Mouse (Mus musculus): ENCODE data around the gene Crtc3.

DNA sequence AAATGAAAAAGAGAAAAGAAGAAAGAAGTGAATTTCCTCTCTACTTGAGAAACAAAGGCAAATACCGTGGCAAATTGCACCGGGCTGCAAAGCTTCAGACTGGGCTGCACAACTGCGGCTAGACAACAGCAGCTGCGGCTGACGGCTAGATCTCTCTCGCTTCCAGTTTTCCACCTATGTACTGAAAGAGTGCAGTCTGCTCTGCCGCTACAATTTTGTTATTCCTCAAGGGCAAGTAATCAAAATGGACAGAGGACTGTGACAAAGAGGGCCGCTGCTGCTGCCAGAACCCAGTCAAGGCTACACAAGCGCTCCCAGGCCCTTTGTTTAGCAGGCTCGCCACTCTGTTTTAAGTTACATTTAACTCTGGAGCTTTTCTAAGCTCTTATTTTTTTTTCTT, 35.6 kb downstream of the Crtc3 start:
- no peak for TF ChIP-seq POLR2A (IDR thresholded peaks at IDR 0.05; ENCODE audit: borderline replicate concordance, extremely low read depth, low read depth, low read length)
- no peak for TF ChIP-seq CTCF (IDR thresholded peaks at IDR 0.05; ENCODE audit: insufficient read depth, low read length)

Measured in lung, adult 2 months (tissue).